Comparison of ENCODE assay signal across 14 mouse cellular contexts in the genomic region with DNA sequence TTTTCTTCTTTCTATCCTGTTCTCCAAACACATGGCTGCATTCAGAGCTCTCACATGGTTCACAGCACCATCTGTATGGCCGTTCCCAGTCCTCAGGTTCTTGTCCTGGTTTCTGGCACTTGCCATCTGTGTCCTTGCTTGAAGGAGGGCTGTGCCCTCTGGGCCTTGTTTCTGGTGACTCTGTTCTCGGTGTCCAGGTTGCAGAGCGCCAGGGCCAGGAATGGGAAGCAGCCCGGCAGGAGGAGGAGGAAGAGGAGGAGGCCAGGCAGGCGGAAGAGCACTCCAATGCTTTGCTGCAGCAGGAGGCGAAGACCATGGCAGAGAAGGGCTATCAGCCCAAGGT.
"Had no signal": no experiment of that assay in that cellular context is flagged by ENCODE, and none has a peak within 500 bp of the region (broad histone marks: within the 10 kb centered on the region; RNA-seq: fewer than 3 reads in every experiment).

No protein-coding gene starts in this region.

- H3K9ac ChIP-seq: limb, embryonic 13.5 days; liver, embryonic 13.5 days had no signal

- H3K4me3 ChIP-seq: layer of hippocampus, adult 2 months; limb, embryonic 10.5 days; limb, embryonic 13.5 days; liver, embryonic 13.5 days had no signal

- H3K27me3 ChIP-seq: limb, embryonic 13.5 days; liver, embryonic 13.5 days had no signal

- H3K4me1 ChIP-seq: limb, embryonic 10.5 days had no signal

- H3K4me2 ChIP-seq: limb, embryonic 13.5 days; liver, embryonic 13.5 days; midbrain, embryonic 11.5 days had no signal

- DNase-seq: kidney, postnatal 10 days; layer of hippocampus, adult 9-11 months; liver; liver, embryonic 13.5 days; lung, adult 2 months; lung, postnatal 14 days; lung, postnatal 4 days; midbrain, embryonic 14.5 days; thymus, adult 18-20 months; thymus, postnatal 36 days had no signal

- H3K9me3 ChIP-seq: limb, embryonic 10.5 days; liver, embryonic 13.5 days had no signal

- H3K27ac ChIP-seq: layer of hippocampus, adult 2 months; limb, embryonic 10.5 days; limb, embryonic 13.5 days; liver, embryonic 13.5 days had no signal
